Mouse (Mus musculus) layer of hippocampus, adult 2 months (tissue): ENCODE results near the gene 4930562C15Rik. TPM values are rescaled to one million over a fixed set of nuclear protein-coding genes. Genes with fewer than 3 reads are reported as not detected.
"Not testable (repeated sequence)": the region's sequence is repeated elsewhere in the genome, so short reads cannot be mapped to it uniquely, and the experiment has no call there.

Experiments
- DNase-seq, 2 experiments: peaks; one replicate each; pipeline ENCODE4 v3.0.0; 2022; ENCODE audit warnings: low spot score in 2 of 2
- H3K27ac ChIP-seq: fragments of 200-600 bp; 2 replicates; pipeline ENCODE4 v1.8.1; 2022
- H3K4me3 ChIP-seq: fragments of 200-600 bp; 2 replicates; pipeline ENCODE4 v1.8.1; 2022; ENCODE audit warnings: mild to moderate bottlenecking
- CTCF ChIP-seq: fragments of 200-600 bp; conservative IDR thresholded peaks from 2 replicates; pipeline ENCODE4 v1.8.1; 2022; ENCODE audit warnings: antibody characterized with exemption, mild to moderate bottlenecking, moderate library complexity
- long read RNA-seq, 2 experiments: library from polyadenylated mRNA; stranded (forward); transcript quantifications; one replicate each; pipeline ENCODE4 v2.0.0; 2021; ENCODE audit warnings: borderline mapping rate in 2 of 2
- total RNA-seq, 2 experiments: library from RNA; stranded (reverse); gene quantifications; 2 replicates each; pipeline ENCODE4 v1.2.3; 2021

4930562C15Rik gene
- total RNA-seq: not detected
- long read RNA-seq, experiment 1, partial matches to known transcripts: 0 of 13 reads
- long read RNA-seq, experiment 1, other reads (novel, unspliced or antisense): 13 of 13 reads
- long read RNA-seq, experiment 2, partial matches to known transcripts: 0 of 14 reads
- long read RNA-seq, experiment 2, other reads (novel, unspliced or antisense): 14 of 14 reads

GRCm38 (mm10) chr16:4835191-4835590 is at the start of gene 4930562C15Rik:
TSS of gene 4930562C15Rik (plus strand) at chr16:4835416.
- Histone ChIP-seq H3K4me3 (no peak within 1 kb of the TSS), H3K27ac (peak within 1 kb of the TSS; percentile 86)
- DNase-seq: peak in 1 of 2 experiments; percentile 7
- no peak for TF ChIP-seq CTCF

DNA sequence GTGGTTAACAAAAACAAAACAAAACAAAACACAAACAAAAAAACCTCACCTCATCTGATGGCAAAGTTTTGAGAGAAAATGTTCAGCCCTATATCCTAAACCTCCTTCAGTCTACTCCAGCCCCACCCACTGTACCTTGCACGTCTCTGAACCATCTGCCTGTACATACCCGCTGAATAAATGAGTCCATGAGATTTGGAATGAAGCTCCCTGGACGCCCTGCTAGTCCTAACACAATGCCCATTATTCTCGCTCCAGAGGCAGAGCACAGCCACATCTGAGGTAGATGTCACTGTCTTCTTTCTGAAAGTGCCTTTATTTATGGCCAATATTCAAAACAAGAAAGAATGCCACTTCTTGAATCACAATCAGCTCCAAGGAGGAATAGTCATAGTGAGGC is 49.5 kb upstream of the 4930562C15Rik start:
- no peak for TF ChIP-seq CTCF
- DNase-seq: no peak
- Histone ChIP-seq H3K4me3 (peak overlapping the region; percentile 1; the same call in 1 of the 2 replicates), H3K27ac (peak overlapping the region; percentile 100)

DNA sequence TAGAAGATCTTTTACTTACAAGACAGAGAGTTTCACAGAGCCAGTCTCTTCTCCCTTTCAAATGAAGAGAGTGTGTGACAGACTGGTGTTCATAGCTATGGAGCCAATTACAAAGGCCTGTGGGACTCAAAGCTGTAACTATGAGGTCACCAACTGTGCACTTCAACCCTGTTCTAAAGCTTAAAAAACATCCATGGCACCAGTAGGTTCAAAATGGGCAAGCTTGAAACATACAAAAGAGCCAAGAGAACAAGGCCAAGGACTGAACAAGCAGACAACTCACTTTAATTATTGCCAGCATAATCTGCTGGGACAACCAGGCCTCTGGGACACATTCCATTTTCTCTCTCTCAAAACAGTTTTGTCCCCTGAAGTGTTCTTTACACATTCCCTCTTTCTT is 47.0 kb upstream of the 4930562C15Rik start:
- H3K27ac ChIP-seq: peak overlapping the region; percentile 100
- H3K4me3 ChIP-seq: peak overlapping the region; percentile 98
- no peak for DNase-seq
- no peak for TF ChIP-seq CTCF

DNA sequence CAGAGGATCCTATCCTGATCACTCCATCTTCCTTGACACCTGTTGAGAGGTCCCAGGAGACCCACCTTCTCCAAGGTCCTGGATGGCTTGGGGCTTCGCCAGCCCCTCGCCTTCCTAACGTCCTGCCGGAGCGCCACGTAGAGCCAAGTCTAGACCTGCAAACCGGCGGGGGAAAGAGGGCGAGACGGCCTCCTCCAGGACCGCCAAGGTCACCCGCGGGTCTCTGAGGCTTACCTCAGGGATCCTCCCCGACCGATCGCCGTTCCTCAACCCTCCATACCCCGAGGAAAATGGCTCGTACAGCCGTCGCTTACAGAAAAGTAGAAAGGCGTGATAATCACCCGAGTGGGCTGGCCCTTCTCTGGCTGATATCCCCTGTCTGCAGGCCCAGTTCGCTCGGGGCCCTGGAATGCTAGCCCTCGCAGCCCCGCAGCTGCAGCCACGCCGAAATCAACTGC is 45.9 kb upstream of the 4930562C15Rik start:
- H3K4me3 ChIP-seq: peak overlapping the region; percentile 98
- H3K27ac ChIP-seq: peak overlapping the region; percentile 100
- TF ChIP-seq CTCF: no peak
- DNase-seq: peak in 1 of 2 experiments; percentile 27

DNA sequence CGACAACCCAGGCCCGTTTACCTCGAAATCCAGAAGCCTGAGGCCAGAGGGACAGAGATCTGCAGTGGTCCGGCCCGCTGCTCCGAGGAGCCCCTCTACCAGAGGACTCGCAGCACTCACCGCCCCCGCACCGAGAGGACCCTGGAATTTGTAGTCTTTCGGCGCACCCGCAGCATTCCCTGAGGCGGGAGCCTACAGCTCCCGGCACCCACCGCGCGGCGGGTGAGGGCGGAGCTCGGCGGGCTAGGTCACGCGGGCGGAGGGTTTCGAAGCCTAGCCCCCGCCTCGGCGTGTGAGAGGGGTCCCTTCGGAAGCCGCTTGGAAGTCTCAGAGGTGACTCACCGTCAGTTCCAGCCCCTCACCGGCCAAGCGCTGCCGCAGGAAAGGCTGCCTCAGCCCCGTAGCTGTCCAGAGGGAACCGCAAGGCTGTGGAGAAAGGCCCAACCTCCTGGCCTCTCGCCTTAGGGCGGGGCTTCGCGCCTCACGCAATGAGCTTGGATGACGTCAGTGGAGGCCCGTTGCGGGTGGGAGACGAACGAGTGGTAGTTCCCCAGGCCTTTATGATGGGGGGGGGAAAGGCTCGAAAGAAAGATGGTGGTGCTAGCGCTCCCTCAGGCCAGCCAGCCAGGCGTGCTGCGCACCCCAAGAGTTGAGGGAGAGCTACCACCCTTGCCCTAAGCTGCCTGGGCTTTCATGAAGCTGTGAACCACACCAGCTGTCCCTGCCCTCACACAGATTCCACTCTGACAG is 45.2 kb upstream of the 4930562C15Rik start, which contains the start of gene Cdip1:
Gene Cdip1 (minus strand): TSS at position 483 of the 750 bp plus-strand sequence.
- DNase-seq: peak; percentile 95 to 96
- Histone ChIP-seq H3K4me3 (peak within 1 kb of the TSS; percentile 98), H3K27ac (peak within 1 kb of the TSS; percentile 100)
- no peak for TF ChIP-seq CTCF

GRCm38 (mm10) chr16:4791332-4791731 is 43.9 kb upstream of the 4930562C15Rik start:
- DNase-seq: no peak
- TF ChIP-seq CTCF: peak; percentile 82
- Histone ChIP-seq H3K27ac (peak overlapping the region; percentile 100), H3K4me3 (no peak overlapping the region)

DNA sequence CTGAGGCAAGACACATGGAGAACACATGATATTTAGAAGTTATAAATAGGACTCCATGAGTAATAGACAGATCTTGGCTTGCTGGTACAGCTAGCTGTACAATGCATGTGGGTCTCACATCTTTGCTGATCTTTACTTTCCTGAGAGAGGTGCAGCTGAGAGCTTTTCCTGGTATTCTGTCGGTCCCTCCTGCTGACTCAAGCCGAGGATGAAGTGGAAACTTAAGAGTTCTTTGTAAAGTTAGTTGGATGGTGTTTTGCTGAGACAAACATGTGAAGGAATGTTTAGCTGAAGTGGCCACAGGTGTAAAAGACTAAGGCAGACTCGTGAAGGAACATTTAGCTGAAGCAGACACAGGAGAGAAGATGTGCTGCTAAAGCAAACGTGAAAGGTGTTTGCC is 38.6 kb upstream of the 4930562C15Rik start:
- TF ChIP-seq CTCF: no peak
- no peak overlapping the region for H3K27ac ChIP-seq
- no peak for DNase-seq
- H3K4me3 ChIP-seq: no peak overlapping the region

DNA sequence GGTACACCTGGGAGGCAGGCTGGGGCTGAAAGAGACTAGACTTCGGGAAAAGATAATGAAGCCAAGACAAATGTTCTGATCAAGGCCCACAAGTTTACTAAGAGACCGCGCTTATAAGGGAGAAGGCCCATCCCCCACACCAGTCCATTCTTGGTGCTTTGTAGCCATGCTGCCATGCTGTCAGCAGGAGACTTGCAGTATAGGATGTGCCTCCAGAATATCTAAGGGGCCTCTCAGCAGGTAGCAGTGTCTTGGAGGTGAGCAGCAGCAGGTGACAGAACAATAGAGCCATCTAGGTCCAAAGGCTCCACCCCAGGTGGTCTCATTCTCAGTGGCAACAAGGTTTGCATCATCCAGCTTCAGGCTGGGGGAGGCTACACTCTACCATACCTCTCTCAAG is 16.9 kb upstream of the 4930562C15Rik start:
- no peak overlapping the region for H3K27ac ChIP-seq
- TF ChIP-seq CTCF: no peak

DNA sequence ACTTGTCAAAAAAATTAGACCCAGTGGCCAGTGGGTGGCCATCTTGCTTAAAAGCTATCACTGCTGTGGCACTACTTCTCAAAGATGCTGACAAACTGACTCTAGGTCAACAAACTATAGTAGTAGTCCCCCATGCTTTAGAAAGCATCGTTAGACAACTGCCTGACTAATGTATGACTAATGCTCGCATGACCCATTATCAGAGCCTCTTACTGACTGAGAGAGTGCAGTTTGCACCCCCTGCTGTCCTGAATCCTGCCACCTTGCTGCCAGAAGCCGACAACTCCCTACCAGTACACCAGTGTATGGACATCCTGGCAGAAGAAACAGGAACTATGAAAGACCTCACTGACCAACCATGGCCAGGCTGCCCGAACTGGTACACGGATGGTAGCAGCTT is 10.8 kb upstream of the 4930562C15Rik start:
- not testable (repeated sequence) for DNase-seq, H3K4me3 ChIP-seq, H3K27ac ChIP-seq

More for the DNA sequence above, 16.9 kb upstream of the 4930562C15Rik start:
- no peak for DNase-seq
- no peak overlapping the region for H3K4me3 ChIP-seq

GRCm38 (mm10) chr16:4827639-4828038 is 7.6 kb upstream of the 4930562C15Rik start:
- TF ChIP-seq CTCF: no peak
- Histone ChIP-seq H3K4me3 (no peak overlapping the region), H3K27ac (no peak overlapping the region)
- DNase-seq: no peak

GRCm38 (mm10) chr16:4829271-4829900 is 5.8 kb upstream of the 4930562C15Rik start:
- DNase-seq: no peak
- no peak overlapping the region for H3K4me3 ChIP-seq
- TF ChIP-seq CTCF: no peak
- H3K27ac ChIP-seq: no peak overlapping the region

GRCm38 (mm10) chr16:4831650-4832419 is 3.4 kb upstream of the 4930562C15Rik start:
- DNase-seq: peak; percentile 33 to 44
- H3K27ac ChIP-seq: peak overlapping the region; percentile 63
- peak; percentile 65 for TF ChIP-seq CTCF
- no peak overlapping the region for H3K4me3 ChIP-seq

DNA sequence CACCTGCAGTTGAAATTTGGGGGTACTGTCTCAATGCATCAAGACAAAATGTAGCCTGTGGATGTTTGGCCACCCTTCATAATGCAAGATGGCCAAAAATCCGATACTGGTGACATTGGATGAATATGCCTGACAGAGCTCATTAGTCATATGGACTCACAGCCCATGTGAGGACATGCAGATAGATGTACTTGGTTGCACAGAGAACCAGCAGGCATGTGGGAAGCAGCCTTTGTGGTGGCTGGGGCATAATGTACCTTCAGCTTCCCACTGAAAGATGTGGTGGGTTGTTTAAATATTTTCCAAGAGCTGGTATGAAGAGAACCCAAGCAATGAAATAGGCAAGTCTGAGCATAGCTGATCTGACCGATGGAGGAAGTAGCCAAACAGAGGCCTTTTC is 1.4 kb upstream of the 4930562C15Rik start:
- peak; percentile 35 to 37 for DNase-seq
- H3K27ac ChIP-seq: peak overlapping the region; percentile 86
- no peak for TF ChIP-seq CTCF
- no peak overlapping the region for H3K4me3 ChIP-seq
